Mouse (Mus musculus): ENCODE data around the gene Slc1a4. TPM values are rescaled to one million over a fixed set of nuclear protein-coding genes. Genes with fewer than 3 reads are reported as not detected.

The Slc1a4 gene
- 10 to 100 TPM; 40.0 to 54.8 (median 43.8) TPM for total RNA-seq (2022)

- DNase-seq (ENCODE audit: low spot score in 2 of 2): peak; percentile 92 to 94
Observed at GRCm38 (mm10) chr11:20332561-20333514, at the start of gene Slc1a4. TSS of gene Slc1a4 (minus strand) at chr11:20332713.

GRCm38 (mm10) chr11:20380106-20380505 is 47.6 kb upstream of the Slc1a4 start:
- no peak for DNase-seq (ENCODE audit: low spot score in 2 of 2)

- no peak for DNase-seq (ENCODE audit: low spot score in 2 of 2)
Observed at GRCm38 (mm10) chr11:20376642-20377041, 44.1 kb upstream of the Slc1a4 start.

- DNase-seq (ENCODE audit: low spot score in 2 of 2): peak in 1 of 2 experiments; percentile 34
Observed at GRCm38 (mm10) chr11:20372616-20373211, 40.2 kb upstream of the Slc1a4 start.

- DNase-seq (ENCODE audit: low spot score in 2 of 2): no peak
Observed at GRCm38 (mm10) chr11:20370486-20370885, 38.0 kb upstream of the Slc1a4 start.

GRCm38 (mm10) chr11:20366456-20366855 is 33.9 kb upstream of the Slc1a4 start:
- no peak for DNase-seq (ENCODE audit: low spot score in 2 of 2)

GRCm38 (mm10) chr11:20361354-20361753 is 28.8 kb upstream of the Slc1a4 start:
- no peak for DNase-seq (ENCODE audit: low spot score in 2 of 2)

GRCm38 (mm10) chr11:20357684-20358447 is 25.4 kb upstream of the Slc1a4 start:
- DNase-seq (ENCODE audit: low spot score in 2 of 2): no peak

GRCm38 (mm10) chr11:20348466-20348865 is 16.0 kb upstream of the Slc1a4 start:
- no peak for DNase-seq (ENCODE audit: low spot score in 2 of 2)

- DNase-seq (ENCODE audit: low spot score in 2 of 2): peak; percentile 80 to 87
Observed at GRCm38 (mm10) chr11:20347548-20347947, 15.0 kb upstream of the Slc1a4 start.

GRCm38 (mm10) chr11:20346369-20346768 is 13.9 kb upstream of the Slc1a4 start:
- no peak for DNase-seq (ENCODE audit: low spot score in 2 of 2)

GRCm38 (mm10) chr11:20343952-20344351 is 11.4 kb upstream of the Slc1a4 start:
- DNase-seq (ENCODE audit: low spot score in 2 of 2): no peak

- DNase-seq (ENCODE audit: low spot score in 2 of 2): no peak
Observed at GRCm38 (mm10) chr11:20341598-20341997, 9.1 kb upstream of the Slc1a4 start.

GRCm38 (mm10) chr11:20338703-20339102 is 6.2 kb upstream of the Slc1a4 start:
- DNase-seq (ENCODE audit: low spot score in 2 of 2): no peak

- no peak for DNase-seq (ENCODE audit: low spot score in 2 of 2)
Observed at GRCm38 (mm10) chr11:20334301-20334700, 1.8 kb upstream of the Slc1a4 start.

- peak; percentile 28 to 46 for DNase-seq (ENCODE audit: low spot score in 2 of 2)
Observed at GRCm38 (mm10) chr11:20331690-20332537, 599 bp downstream of the Slc1a4 start.

- no peak for DNase-seq (ENCODE audit: low spot score in 2 of 2)
Observed at GRCm38 (mm10) chr11:20331027-20331689, 1.4 kb downstream of the Slc1a4 start.

- DNase-seq (ENCODE audit: low spot score in 2 of 2): no peak
Observed at GRCm38 (mm10) chr11:20329711-20330110, 2.8 kb downstream of the Slc1a4 start.

- no peak for DNase-seq (ENCODE audit: low spot score in 2 of 2)
Observed at GRCm38 (mm10) chr11:20328771-20329170, 3.7 kb downstream of the Slc1a4 start.

- no peak for DNase-seq (ENCODE audit: low spot score in 2 of 2)
Observed at GRCm38 (mm10) chr11:20326328-20326995, 6.1 kb downstream of the Slc1a4 start.
